Mouse (Mus musculus) layer of hippocampus, adult 9-11 months (tissue): Measurements from ENCODE around the gene Pdzrn4.

Source experiments
- DNase-seq: peaks from one replicate; pipeline ENCODE4 v3.0.0; 2022

The Pdzrn4 gene

DNA sequence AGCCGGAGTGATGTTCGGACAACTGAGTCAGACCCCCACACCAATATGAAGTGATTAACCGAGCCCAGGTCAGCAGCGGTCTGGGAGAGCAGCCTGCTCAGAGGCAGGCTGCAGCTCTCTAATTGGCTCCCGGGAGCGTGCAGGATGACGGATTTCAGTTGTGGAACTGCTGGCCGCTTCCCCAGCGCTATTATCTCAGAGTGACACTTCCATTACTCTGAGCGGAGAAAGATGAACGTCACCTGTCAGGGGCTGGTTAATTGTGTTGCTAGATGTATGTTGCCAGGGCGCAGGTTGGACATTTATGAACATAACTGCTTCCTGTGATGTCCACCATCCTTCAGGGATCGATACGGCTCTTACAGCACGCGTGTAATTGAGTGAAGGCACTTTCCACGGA, 355.5 kb downstream of the Pdzrn4 start:
- DNase-seq: no peak

DNA sequence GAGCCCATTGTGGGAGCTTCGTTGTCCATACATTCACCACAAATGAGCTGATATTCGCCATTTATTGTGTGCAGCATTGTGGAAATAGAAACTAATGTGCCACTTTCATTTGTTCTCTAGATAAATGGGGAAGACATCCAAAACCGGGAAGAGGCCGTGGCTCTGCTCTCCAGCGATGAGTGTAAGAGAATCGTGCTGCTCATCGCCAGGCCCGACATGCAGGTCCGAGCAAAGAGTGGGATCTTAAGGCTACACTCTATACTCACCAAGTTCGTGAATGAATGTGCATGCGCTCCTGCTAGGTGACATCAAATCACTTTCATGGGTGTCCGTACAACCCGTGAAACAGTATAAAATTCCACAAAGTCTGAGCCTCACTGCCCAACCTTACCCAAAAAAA, 355.9 kb downstream of the Pdzrn4 start:
- DNase-seq: no peak

DNA sequence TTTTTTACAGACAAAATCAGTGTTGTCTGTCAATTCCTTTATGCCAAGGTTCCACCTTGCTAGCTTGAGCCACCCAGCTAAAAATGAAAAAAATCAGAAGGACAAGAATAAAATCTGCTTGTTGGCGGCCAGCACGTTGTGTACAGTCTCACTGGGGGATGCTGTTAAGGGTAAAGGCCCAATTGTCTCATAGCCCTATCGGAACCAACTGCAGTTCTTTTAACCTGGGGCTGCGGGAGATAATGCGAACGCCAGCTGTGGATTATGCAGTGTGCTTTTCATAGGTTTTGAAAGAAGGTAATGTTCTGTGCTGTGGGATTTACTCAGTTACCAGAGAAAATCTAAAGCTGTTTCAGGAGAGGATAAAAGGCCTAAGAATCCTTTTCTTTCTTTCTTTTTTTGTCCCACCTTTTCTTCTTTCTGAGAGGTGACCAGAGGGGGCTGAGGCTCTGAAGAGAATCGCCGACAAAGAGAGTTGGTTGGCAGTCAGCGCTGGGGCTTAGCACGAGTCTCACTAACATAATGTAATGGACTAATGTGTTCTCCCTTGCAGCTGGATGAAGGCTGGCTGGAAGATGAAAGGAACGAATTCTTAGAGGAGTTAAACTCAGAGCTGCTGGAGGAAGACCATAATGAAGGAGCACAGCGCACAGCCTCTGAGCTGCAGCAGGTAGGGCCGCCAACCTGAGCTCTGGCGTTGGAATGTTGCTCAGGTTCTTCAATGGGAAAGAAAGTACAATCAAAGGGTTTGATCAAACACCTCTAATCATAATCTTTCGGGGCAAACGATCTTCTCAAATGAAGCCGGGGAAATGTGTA, 360.6 kb downstream of the Pdzrn4 start:
- no peak for DNase-seq

DNA sequence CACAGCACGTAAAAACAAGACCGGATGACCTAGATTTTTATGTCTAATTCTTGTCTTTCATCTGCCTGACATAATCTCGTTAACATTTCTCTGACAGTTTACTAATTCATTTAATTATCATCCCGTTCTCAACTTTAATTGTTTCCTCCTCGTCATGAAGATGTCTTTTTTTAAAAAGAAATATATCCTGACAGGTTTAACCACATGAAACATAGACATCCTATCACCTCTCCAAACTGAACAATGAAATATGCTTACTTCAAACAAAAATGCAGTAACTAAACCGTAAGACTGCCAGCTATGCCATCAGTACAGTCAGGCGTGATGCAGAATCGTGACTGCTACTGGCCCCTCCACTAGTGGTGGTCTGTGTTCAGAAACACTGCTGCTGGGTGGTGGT, 362.3 kb downstream of the Pdzrn4 start:
- DNase-seq: no peak

DNA sequence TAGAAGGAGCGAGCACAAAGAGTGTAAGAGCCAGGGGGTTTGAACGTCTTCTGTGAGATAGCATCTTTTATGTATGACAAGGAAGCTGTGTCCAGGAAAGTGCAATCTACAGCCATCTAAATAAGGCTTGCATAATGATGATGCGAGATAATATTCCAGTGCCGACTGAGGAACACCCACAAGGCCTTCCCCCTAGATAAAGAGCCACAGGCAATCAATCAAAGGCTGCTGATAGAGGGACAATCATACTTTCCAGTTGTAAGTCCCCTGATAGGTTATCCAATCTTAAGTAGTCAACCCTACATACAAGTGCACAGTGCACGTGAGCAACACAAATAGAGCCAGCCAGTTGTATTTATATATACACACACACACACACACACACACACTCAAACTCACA, 366.6 kb downstream of the Pdzrn4 start:
- DNase-seq: no peak

DNA sequence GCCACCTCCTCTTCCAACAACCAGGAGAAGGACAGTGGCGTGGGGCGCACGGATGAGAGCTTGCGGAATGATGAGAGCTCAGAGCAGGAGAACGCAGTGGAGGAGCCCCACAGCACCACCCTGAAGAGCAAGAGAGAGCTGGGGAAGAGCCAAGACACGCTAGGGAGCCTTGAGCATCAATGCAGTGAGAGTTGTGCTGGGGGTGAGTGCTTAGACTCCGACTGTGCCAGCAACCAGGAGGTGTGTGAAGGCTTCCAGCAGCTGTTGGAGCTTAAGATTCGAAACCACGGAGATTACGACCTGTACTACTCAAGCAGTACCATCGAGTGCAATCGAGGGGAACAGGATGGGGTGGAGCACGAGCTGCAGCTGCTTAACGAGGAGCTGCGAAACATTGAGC, 372.9 kb downstream of the Pdzrn4 start:
- no peak for DNase-seq

DNA sequence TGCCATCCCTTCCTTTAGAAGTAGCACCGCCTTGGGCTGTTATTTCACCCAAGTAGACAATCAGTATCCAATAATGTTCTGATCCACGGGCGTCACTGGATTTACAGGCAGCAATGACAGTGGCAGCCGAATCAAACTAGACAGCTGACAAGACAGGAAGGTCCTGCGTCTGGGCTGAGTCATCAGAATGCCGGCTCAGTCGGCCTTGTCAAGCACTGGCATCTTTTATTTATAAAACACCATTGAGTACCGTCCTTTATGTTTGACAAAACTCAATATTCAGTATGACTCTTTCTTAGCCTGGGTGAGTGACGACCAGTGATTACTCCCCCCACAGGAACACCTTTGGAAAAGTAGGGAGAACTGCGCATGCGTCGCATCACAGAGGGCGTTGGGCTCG, 391.4 kb downstream of the Pdzrn4 start:
- DNase-seq: no peak

DNA sequence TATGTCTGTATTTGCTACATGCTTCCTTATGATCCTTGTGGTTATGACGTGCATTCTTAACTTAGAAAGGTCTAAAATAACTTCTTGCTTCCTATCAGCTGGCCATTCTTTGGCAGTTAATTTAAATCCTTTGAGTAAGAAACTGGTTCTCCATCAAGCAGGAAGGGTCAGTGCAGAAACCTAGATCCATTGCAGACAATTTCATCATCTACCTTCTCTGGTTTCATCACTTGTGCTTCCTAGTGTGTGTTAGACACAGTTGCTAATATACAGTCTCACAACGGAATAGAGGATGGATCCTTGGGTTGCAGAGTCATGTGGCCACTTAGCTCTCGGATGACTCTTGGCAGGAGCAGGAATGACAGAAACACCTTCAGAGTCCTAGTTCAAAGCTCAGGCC, 397.6 kb downstream of the Pdzrn4 start:
- no peak for DNase-seq

DNA sequence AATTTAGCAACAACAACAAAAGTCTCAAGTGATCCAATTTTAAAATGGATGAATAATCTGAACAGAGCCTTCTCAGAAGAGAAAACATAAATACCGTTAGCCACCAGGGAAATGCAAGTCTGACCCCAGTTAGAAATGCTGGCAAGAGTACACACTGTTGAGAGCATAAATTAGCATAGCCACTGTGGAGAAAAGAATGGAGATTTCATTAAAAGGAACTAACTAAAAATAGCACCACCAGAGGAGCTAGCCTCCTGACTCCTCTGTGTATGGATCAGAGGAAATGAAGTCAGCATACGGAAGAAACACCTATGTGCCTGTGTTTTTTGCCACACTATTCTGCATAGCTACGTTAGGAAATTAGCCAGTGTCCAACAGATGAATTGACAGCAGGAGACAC, 409.3 kb downstream of the Pdzrn4 start:
- DNase-seq: no peak

DNA sequence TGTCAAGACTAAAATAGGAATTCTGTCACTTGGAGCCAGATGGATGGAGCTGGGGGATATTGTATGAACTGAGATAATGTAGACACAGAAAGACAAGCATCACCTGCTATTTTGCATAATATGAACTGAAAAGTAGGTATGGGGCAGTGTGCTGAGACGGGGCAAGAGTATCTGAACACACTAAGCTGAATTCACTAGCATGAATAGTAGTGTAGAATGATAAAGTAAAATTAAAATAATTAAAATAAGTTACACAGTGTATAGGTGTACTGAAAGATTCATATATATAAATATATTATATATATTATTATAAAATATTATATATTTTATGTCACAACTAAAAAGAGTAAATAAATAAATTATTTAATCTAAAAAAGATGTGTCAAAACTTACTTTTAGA, 409.7 kb downstream of the Pdzrn4 start:
- DNase-seq: no peak
